Mouse (Mus musculus) megakaryocyte-erythroid progenitor cell, adult 5-6 weeks (primary cell): ENCODE measurements around the gene Anxa6. TPM values are rescaled to one million over a fixed set of nuclear protein-coding genes. Genes with fewer than 3 reads are reported as not detected.

Source experiments
- ATAC-seq: replicated peaks from 2 replicates; pipeline ENCODE4 v1.8.0; 2016; ENCODE audit warnings: mild to moderate bottlenecking, inconsistent platforms; ENCODE audit not compliant: severe bottlenecking, poor library complexity, low FRiP score, low TSS enrichment
- total RNA-seq, 2 experiments: library from RNA; stranded (forward) in 1 of 2; stranded (reverse) in 1 of 2; fragments of 200-1000, 215-1000 nt in 1 of 2; fragments of >200 nt in 1 of 2; fragmentation: Nextera tagmentation in 1 of 2; gene quantifications; 2 replicates each; pipeline ENCODE4 v1.2.3; 2014 to 2017

The Anxa6 gene
- 18.3 and 28.5 TPM in 2 replicates for total RNA-seq (2014; fragmentation: Nextera tagmentation)
- 25.3 and 26.7 TPM in 2 replicates for total RNA-seq (2017)

GRCm38 (mm10) chr11:55033040-55033660, at the start of gene Anxa6:
Gene Anxa6 (minus strand): TSS chr11:55033445.
- peak; percentile 97 for ATAC-seq

GRCm38 (mm10) chr11:55081206-55081605, 48.0 kb upstream of the Anxa6 start:
- ATAC-seq, result no peak

GRCm38 (mm10) chr11:55079180-55079579, 45.9 kb upstream of the Anxa6 start:
- no peak for ATAC-seq

GRCm38 (mm10) chr11:55078502-55078901, 45.3 kb upstream of the Anxa6 start:
- 0 out of 2 replicates have a peak, but pooled peaks have one; percentile 17 for ATAC-seq

- peak; percentile 89 for ATAC-seq
These were observed 44.3 kb upstream of the Anxa6 start, which contains the start of gene Ccdc69 for GRCm38 (mm10) chr11:55077331-55078231. Gene Ccdc69 (minus strand): TSS chr11:55078131.

GRCm38 (mm10) chr11:55076234-55076633, 43.0 kb upstream of the Anxa6 start:
- ATAC-seq, result no peak

- no peak for ATAC-seq
These were observed 42.4 kb upstream of the Anxa6 start for GRCm38 (mm10) chr11:55075602-55076001.

- no peak for ATAC-seq
These were observed 39.9 kb upstream of the Anxa6 start for GRCm38 (mm10) chr11:55073191-55073590.

GRCm38 (mm10) chr11:55072467-55072866, 39.2 kb upstream of the Anxa6 start:
- ATAC-seq, result no peak

GRCm38 (mm10) chr11:55071344-55071743, 38.1 kb upstream of the Anxa6 start:
- ATAC-seq, result no peak

- ATAC-seq, result no peak
These were observed 35.8 kb upstream of the Anxa6 start for GRCm38 (mm10) chr11:55069023-55069422.

- ATAC-seq, result 0 out of 2 replicates have a peak, but pooled peaks have one; percentile 30
These were observed 33.7 kb upstream of the Anxa6 start for GRCm38 (mm10) chr11:55066921-55067320.

- ATAC-seq, result no peak
These were observed 29.6 kb upstream of the Anxa6 start for GRCm38 (mm10) chr11:55062856-55063255.

- no peak for ATAC-seq
These were observed 27.6 kb upstream of the Anxa6 start for GRCm38 (mm10) chr11:55060802-55061201.

- no peak for ATAC-seq
These were observed 24.3 kb upstream of the Anxa6 start for GRCm38 (mm10) chr11:55057511-55057910.

GRCm38 (mm10) chr11:55050837-55051510, 17.7 kb upstream of the Anxa6 start:
- ATAC-seq, result no peak

GRCm38 (mm10) chr11:55046600-55046999, 13.4 kb upstream of the Anxa6 start:
- ATAC-seq, result peak; percentile 57; the same call in 1 of the 2 replicates

- ATAC-seq, result no peak
These were observed 8.1 kb upstream of the Anxa6 start for GRCm38 (mm10) chr11:55041348-55041747.

- ATAC-seq, result peak; percentile 79
These were observed 6.3 kb upstream of the Anxa6 start for GRCm38 (mm10) chr11:55039591-55039990.

GRCm38 (mm10) chr11:55036601-55037000, 3.4 kb upstream of the Anxa6 start:
- ATAC-seq, result no peak
